Mouse (Mus musculus) layer of hippocampus, postnatal 25 days (tissue): ENCODE measurements around the gene Gm10147. TPM values are rescaled to one million over a fixed set of nuclear protein-coding genes. Genes with fewer than 3 reads are reported as not detected.
"Not testable (repeated sequence)": the region's sequence is repeated elsewhere in the genome, so short reads cannot be mapped to it uniquely, and the experiment has no call there.

Source experiments
- DNase-seq, 2 experiments: peaks; one replicate each; pipeline ENCODE4 v3.0.0; 2022; ENCODE audit warnings: mixed read lengths in 2 of 2, low spot score in 1 of 2; ENCODE audit errors: extremely low spot score in 1 of 2
- microRNA-seq, 2 experiments: library from miRNA; unstranded; fragments of <30 nt; microRNA quantifications; one replicate each; pipeline ENCODE4 v1.2.0; 2021
- total RNA-seq, 2 experiments: library from RNA; stranded (reverse); gene quantifications; 2 replicates each; pipeline ENCODE4 v1.2.3; 2021

The Gm10147 gene
- not detected for total RNA-seq

DNA sequence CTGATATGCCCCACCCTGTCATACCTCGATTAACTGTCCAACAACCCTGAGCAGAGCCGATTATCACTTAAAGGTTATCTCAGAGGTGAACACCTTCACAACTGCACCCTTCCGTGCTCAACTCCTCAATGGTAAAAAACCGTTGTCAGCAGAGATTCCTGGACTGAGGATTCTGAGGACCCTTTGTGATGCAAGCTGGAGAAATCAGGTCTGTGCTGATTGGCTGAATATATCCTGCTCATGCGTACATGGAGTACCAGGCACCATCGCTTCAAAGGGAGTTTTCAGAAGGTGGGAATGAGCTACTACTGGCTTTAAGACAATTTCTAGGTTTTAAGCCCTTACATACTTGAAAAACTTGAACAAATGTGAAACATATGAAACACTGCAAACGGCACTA, at the start of gene Gm10147:
TSS of gene Gm10147 (minus strand) at position 101 of the 400 bp plus-strand sequence.
- DNase-seq, result not testable (repeated sequence)

Small RNA genes within 50 kb of the gene (microRNA-seq; reads per million reads assigned to microRNA genes)
- gene Gm44499, result 0 reads per million in 2 experiments
